Mouse (Mus musculus) heart, postnatal 0 days (tissue): ENCODE results near the gene Foxd2. TPM values are rescaled to one million over a fixed set of nuclear protein-coding genes. Genes with fewer than 3 reads are reported as not detected.

Source experiments
- ATAC-seq: fragments of 200-750 bp; cut with Nextera tagmentation; 2 replicates; pipeline ENCODE4 v1.8.0; 2017; ENCODE audit warnings: low read depth, moderate number of reproducible peaks, moderate library complexity; ENCODE audit not compliant: insufficient read depth
- DNase-seq: peaks from one replicate; pipeline ENCODE4 v3.0.0-alpha.2; 2016; ENCODE audit warnings: low spot score
- H3K27ac ChIP-seq: fragments of 300-500 bp; sonication (generic); 2 replicates; pipeline ENCODE4 v1.5.1; 2014; ENCODE audit warnings: low read depth, mild to moderate bottlenecking
- H3K27me3 ChIP-seq: fragments of 300-500 bp; sonication (generic); 2 replicates; pipeline ENCODE4 v1.6.1; 2014; ENCODE audit warnings: low read length, mixed read lengths; ENCODE audit not compliant: control insufficient read depth, insufficient read depth
- H3K36me3 ChIP-seq: fragments of 300-500 bp; sonication (generic); replicated peaks from 2 replicates; pipeline ENCODE4 v1.6.1; 2014; ENCODE audit warnings: low read length, mixed read lengths; ENCODE audit not compliant: control insufficient read depth, insufficient read depth
- H3K4me1 ChIP-seq: fragments of 300-500 bp; sonication (generic); 2 replicates; pipeline ENCODE4 v1.6.1; 2014; ENCODE audit warnings: antibody characterized with exemption; ENCODE audit not compliant: control insufficient read depth, insufficient read depth
- H3K4me2 ChIP-seq: fragments of 300-500 bp; sonication (generic); 2 replicates; pipeline ENCODE4 v1.6.1; 2014; ENCODE audit warnings: low read depth, mild to moderate bottlenecking, low read length, moderate library complexity
- H3K4me3 ChIP-seq: fragments of 300-500 bp; sonication (generic); 2 replicates; pipeline ENCODE4 v1.5.1; 2014; ENCODE audit warnings: low read depth, low read length
- H3K9ac ChIP-seq: fragments of 300-500 bp; sonication (generic); replicated peaks from 2 replicates; pipeline ENCODE4 v1.6.1; 2014; ENCODE audit warnings: low read depth, low read length, mixed read lengths
- H3K9me3 ChIP-seq: fragments of 300-500 bp; sonication (generic); replicated peaks from 2 replicates; pipeline ENCODE4 v1.6.1; 2016; ENCODE audit warnings: low read length; ENCODE audit not compliant: control insufficient read depth
- CTCF ChIP-seq: IDR thresholded peaks from 2 replicates; pipeline ENCODE4 v1.5.1; 2016; ENCODE audit warnings: antibody characterized with exemption, control low read depth, low read depth
- EP300 ChIP-seq: IDR thresholded peaks from 2 replicates; pipeline ENCODE4 v1.6.1; 2016; ENCODE audit warnings: antibody characterized with exemption, low read depth
- WGBS: fragments of 180-500 bp; shearing (Covaris S2); extraction: QIAGEN DNeasy Blood & Tissue Kit; methylation state at CpG from one replicate; pipeline ENCODE4 v1.1.7; 2014; 5-methylcytosine and 5-hydroxymethylcytosine counted together
- polyA plus RNA-seq: library from polyadenylated mRNA; unstranded; fragments of >200 nt; fragmentation: Nextera tagmentation; extraction: Ambion mirVana; gene quantifications from 2 replicates; pipeline ENCODE4 v1.2.1, GENCODE M21; 2015
- total RNA-seq: library from RNA; depleted of rRNA; stranded (reverse); fragments of >200 nt; gene quantifications from 2 replicates; pipeline ENCODE4 v1.2.3, GENCODE M21; 2014; ENCODE audit warnings: low replicate concordance; rRNA removed

The Foxd2 gene
- total RNA-seq, result not detected in 2 replicates
- polyA plus RNA-seq, result 0.04 and 0.08 TPM in 2 replicates

DNA sequence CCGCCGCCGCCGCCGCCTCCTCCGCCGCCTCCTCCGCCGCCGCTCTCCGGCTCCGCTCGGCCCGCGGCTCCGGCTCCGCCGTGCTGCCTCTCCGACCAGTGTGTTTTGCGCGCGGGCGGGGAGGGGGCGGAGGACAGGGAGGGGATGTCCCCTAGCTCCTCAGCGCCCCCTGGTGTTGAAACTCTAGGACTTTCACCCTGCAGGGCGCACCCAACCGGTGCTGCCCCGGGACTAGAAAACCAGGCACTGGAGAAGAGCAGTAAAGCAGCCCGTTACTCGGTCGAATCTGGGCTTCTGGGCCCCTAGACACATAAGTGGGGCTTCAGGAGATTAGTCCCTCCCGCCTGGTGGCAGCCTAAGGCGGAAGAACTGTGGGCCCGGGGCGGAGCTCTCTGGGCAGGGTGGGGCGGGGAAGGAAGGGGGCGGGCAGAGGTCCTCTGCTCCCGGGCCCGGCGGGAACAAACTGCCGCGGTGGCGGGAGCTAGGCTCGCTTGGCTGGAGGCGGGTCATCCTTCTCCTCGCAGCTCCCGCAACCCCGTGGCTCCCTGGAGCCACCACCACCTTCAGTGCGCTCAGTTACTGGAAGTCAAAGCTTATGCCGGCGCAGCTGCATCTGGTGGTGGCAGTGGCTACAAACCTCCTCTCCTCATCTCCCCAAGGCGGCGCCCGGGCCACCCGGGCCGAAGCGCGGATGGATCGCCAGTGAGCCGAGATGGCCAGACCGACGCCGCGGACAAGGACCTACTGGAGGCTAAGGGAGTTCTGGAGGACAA lies at the start of gene Foxd2:
Foxd2 (minus strand) TSS at position 45 of the 773 bp plus-strand sequence.
- ATAC-seq (peak; percentile 92), DNase-seq (peak; percentile 80)
- Histone ChIP-seq H3K36me3 (no peaks in the 10 kb centered on the region), H3K4me3 (peak within 1 kb of the TSS; percentile 65), H3K27ac (0 out of 2 replicates have a peak within 1 kb of the TSS, but pooled peaks have one; percentile 56), H3K27me3 (peaks cover 97% of the 10 kb centered on the region), H3K9ac (peak within 1 kb of the TSS; percentile 41; the same call in 1 of the 2 replicates), H3K4me2 (peak within 1 kb of the TSS; percentile 89), H3K4me1 (no peaks in the 10 kb centered on the region), H3K9me3 (peaks cover 4% of the 10 kb centered on the region; the same call in 1 of the 2 replicates)
- TF ChIP-seq EP300, result no peak
- TF ChIP-seq CTCF, result peak; percentile 74
- under 1% methylated on average over 57 of the region's 64 CpGs for WGBS

DNA sequence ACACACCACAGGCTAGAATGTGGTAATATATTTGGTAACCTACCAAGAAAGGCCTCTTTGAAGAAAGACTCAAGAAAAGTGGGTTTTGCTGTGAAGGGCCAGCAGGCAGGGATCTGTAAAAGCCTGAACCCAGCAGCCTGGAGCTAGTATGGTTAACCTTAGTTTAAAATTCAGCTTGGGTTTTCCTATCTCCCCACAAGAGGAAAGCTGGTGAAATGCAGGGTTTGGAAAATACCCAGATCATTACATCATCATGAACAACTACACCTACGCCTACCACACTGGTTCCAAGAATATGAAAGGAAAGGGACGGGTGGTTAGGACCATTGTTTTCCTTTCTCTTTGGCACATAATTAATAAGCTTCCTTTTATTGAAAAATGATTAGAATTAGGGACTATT lies 49.6 kb upstream of the Foxd2 start:
- DNase-seq, result no peak
- TF ChIP-seq CTCF (no peak), EP300 (no peak)
- Histone ChIP-seq H3K36me3 (peaks cover 12% of the 10 kb centered on the region), H3K9me3 (no peaks in the 10 kb centered on the region), H3K27ac (no peak overlapping the region), H3K4me1 (no peaks in the 10 kb centered on the region), H3K4me2 (no peak overlapping the region), H3K27me3 (no peaks in the 10 kb centered on the region), H3K4me3 (no peak overlapping the region), H3K9ac (no peak overlapping the region)
- no peak for ATAC-seq
- WGBS, result 72% methylated on average over 2 of the region's 2 CpGs

DNA sequence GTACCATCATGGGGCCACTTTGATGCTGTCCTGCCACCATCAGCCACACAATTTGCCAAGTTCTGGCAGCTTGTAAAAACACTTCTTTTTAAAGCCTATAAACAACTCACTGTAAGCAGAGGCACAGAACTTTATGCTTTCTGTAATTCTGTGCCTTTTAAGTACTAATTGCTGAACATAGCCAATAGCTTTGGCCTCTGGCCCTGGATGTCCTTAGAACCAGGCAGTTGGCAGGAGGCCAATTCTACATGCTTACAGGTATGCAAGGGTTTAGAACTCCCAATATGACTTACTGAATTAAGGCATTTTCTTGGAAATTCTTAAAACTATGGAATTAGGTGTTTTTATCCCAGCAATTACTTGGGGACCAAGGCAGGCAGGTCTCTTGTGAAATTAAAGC lies 48.7 kb upstream of the Foxd2 start:
- Histone ChIP-seq H3K4me3 (no peak overlapping the region), H3K9me3 (no peaks in the 10 kb centered on the region), H3K9ac (no peak overlapping the region), H3K4me2 (no peak overlapping the region), H3K27ac (no peak overlapping the region), H3K36me3 (peaks cover 4% of the 10 kb centered on the region), H3K27me3 (no peaks in the 10 kb centered on the region), H3K4me1 (no peaks in the 10 kb centered on the region)
- TF ChIP-seq CTCF (no peak), EP300 (no peak)
- no peak for ATAC-seq
- no peak for DNase-seq

DNA sequence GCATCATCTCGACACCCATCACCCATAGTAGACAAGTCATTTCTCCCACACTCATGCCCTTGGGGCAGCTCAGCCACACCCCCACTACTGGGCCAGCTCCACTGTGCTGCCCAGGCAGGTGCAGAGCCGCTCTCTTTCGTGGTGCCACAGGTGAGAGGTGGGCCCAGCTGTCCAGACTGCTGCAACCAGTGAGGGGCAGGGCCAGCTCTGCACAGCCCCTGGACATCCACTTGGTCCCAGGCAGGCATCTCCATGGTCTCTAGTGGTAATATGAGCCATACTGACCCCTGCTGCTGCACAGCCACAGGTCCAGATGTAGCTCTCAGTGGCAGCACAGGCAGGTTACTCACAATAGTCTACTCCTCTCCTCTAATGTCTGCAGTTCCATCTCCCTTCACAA lies 44.5 kb upstream of the Foxd2 start:
- ATAC-seq (no peak), DNase-seq (no peak)
- Histone ChIP-seq H3K27me3 (0 out of 2 replicates have a peak, but pooled peaks cover 12% of the 10 kb centered on the region), H3K36me3 (no peaks in the 10 kb centered on the region), H3K4me3 (no peak overlapping the region), H3K27ac (no peak overlapping the region), H3K4me2 (no peak overlapping the region), H3K9me3 (no peaks in the 10 kb centered on the region), H3K9ac (no peak overlapping the region), H3K4me1 (no peaks in the 10 kb centered on the region)
- TF ChIP-seq EP300 (no peak), CTCF (no peak)
- 80% methylated on average over 3 of the region's 3 CpGs for WGBS

DNA sequence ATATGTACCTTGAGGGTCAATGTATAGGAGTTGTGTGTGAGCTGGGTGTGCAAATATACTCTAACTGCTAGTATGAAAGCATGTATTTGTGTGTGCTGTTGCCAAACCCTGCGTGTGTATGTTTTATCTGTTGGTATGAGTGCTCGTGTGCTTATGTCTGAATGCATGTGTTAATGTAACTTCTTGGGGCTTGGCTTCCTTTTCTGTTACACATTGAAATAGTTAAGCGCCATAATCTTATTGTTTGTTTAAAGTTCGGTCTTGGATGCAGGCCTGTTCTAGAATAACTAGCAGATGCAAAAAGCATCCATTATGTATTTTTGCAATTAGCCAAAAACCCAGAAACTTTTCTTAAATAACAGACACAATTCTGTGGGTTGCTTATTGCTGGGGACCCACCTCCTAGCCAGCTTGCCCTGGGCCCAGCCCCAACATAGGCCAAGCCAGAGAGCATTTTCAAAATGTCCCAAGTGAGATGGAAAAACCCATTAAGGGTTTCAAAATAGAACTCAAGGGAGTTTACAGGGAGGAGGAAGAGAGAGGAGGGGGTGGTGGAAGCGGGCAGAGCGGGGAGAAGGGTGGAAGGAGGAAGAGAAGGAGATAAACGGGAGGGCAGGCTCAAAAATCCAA lies 39.3 kb upstream of the Foxd2 start:
- 0 out of 2 replicates have a peak, but pooled peaks cover 18% of the 10 kb centered on the region for H3K27me3 ChIP-seq
- ATAC-seq, result no peak
- no peaks in the 10 kb centered on the region for H3K4me1 ChIP-seq
- H3K36me3 ChIP-seq, result no peaks in the 10 kb centered on the region
- no peaks in the 10 kb centered on the region for H3K9me3 ChIP-seq
- no peak overlapping the region for H3K9ac ChIP-seq
- DNase-seq, result no peak
- TF ChIP-seq EP300 (no peak), CTCF (no peak)
- 45% methylated on average over 7 of the region's 7 CpGs for WGBS
- no peak overlapping the region for H3K4me3 ChIP-seq
- no peak overlapping the region for H3K4me2 ChIP-seq
- no peak overlapping the region for H3K27ac ChIP-seq
